Mouse (Mus musculus) v-Abl transformed pro-B cells (cell line): ENCODE measurements around the gene Stxbp3.
"Not testable (repeated sequence)": the region's sequence is repeated elsewhere in the genome, so short reads cannot be mapped to it uniquely, and the experiment has no call there.

Experiments
- in situ Hi-C, 2 experiments: fragments of 400-800 bp; cut with MboI; formaldehyde crosslinking; loops; one replicate each; pipeline ENCODE4 v1.15.1; 2025; ENCODE audit not compliant: unreplicated experiment in 2 of 2

The Stxbp3 gene

DNA sequence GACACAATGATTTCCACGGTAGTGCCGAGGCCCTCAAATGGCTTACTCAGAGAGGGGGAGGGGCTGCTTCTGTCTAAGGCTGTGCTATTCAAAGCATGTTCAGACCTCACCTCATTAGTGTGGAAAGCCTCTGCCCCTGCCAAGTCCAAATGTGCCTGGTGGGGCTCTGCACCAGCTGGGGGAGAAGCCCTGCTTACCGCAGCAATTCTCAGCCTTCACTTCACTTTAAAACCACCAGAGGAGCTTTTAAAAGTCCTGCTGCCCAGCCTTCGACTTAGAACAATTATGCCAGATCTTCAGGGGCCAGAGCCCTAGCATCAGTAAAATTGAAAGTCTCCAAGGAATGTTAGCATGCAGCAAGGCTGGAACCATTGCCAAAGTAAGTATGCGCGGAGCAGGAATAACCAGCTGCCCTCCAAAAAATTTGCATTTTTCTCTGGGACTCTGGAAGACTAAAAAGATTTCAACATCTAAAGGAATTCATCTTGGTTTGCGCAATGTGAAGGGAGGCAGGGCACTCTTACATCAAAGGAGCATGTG lies 18.0 kb upstream of the Stxbp3 start:
- in situ Hi-C loops = no loop called here

DNA sequence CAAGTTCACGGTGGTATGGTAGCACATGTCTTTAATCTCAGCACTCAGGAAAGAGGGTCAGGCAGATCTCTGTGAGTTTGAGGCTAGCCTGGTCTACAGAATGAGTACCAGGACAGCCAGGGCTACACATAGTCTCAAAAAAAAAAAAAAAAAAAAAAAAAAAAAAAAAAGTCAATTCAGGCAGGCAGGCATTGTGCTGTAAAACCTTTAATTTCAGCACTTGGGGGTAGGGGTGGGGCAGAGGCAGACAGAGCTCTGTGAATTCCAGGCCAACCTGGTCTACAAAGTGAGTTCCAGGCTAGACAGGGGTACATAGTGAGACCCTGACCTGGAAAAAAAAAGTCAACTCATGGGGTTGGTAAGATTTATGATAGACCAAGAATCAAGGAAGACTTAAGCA lies 17.4 kb upstream of the Stxbp3 start:
- in situ Hi-C loops = no loop called here

DNA sequence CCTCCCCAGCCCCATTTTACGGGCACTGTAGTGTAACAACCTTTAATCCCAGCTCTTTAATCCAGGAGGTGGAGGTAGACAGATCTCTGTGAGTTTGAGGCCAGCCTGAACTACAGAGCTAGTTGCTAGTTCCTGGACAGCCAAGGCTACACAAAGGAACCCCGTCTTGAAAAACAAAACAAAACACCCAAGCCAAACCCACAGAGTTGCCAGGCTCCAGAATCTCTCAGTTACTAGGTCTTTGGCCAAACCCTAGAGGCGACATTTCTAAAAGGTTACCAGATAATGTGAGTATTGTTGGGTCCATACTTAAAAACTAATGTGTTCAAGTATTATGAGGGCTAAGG lies 16.8 kb upstream of the Stxbp3 start:
- in situ Hi-C loops = no loop called here

DNA sequence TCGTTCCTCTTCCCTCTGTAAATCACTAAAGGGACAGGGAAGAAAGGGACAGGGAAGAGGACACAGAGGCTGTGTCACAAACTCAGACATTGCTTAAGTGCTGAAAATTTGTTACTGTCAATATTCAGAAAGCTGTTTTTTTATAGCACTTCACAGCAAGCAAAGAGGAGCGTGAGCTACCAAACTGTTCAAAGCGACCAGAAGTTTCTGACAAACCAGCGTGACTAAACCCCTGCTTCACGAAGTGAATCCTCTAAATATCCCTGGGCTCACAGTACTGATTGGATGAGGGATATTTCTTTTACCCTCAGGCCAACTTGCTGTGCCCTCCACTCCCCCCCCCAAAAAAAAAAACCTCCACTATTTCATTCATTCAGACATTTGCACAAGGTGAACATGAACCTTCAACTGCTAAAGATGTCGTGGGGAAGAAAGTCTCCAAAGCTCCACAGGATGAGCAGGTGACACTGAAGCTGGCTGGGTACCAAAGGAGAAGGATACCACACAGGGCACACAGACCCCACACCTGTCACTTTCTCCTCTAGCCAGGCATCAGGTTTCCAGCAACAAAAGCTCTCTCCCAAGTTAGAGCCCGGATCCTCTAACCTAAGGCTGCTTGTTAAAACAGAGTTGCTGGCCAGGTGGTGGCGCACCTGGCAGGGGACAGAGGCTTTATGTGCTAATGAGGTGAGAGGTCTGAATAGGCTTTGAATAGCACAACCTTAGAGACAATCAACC lies 16.2 kb upstream of the Stxbp3 start:
- in situ Hi-C loops = no loop called here

DNA sequence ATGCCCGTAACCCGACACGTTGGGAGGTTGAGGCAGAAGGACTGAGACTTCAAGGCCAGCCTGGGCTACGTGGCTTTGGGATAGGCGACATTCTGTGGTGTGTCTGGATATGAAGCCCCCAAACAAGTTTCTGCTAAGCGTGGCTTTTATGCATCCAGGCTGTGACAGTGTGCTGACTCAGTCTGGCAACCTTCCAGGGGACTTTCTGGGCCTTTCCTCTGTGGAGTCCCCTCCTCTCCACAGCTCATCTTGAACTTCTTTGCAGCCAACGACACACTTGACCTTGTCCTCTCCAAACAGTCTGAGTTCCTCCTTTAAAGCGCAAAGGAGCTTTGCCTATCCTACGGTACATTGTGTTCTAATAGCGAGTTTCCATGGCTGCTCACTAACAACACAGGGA lies 15.5 kb upstream of the Stxbp3 start:
- in situ Hi-C loops = no loop called here

DNA sequence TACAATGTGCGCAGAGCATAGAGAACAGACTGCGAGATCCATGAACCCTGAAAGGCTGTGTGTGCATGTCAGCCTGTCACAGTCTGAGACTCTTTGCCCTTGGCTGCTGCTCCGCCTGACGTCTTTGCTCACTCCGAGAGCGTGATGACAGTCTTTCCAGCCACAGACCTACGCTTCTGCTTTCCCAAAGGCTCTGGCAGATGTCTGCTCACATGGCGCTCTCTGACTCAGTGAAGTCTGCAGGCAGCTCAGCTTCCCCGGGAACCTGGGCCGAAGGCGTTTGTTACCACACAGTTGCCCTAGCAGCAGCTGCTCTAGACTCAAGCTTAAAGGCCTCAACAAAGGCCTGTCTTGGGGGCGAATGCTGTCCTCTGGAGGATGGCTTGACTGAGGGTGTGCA lies 15.0 kb upstream of the Stxbp3 start:
- in situ Hi-C loops = no loop called here

DNA sequence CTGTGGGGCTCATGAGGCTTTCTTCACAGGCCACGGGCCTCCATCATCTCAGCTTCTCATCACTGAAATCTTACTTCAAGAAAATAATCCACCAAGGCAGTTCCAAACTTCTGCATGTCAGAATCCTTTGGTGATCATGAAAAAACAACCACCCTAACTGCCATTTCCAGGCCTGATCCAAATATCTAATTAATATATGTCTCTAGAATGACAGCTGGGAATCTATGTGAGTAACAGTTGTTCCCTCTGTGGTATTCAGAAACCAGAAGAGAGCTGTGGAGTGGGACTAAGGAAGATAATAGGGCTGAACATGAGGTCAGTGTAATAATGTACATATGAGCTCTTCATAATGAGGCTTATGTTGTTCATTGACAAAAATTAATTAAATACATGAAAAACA lies 12.9 kb upstream of the Stxbp3 start:
- in situ Hi-C loops = no loop called here

DNA sequence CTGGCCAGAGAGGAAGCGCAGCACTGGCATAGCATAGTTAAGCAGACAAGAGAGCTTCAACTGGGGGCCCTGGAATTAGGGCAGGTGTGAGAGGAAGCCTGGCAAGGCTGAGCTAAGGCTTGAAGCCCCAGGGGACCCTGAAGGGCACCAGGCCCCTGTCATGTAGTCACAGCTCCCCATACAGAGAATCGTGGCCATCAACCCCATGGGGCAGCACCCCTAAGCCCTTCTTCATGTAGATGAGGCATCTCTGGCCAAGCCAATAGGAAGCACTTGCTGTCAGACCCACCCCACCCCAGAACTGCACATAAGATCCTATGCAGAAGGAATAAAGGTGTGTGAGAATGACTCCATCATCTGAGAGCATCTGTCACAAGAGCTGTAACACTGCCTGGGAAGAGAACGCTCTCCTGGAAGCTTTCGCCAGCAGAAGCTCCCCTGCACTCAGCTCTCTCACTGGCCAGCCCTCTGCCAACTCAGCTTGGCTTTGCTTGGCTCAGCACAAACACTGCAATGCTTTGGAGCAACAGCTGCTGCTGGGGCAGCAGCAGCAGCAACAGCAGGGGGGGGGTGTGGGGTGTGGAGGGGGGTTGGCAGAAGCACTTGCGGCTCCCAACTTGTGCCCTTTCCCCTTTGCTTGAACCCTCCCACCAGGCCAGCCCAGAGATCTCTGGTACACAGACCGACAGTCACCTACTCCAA lies 11.8 kb upstream of the Stxbp3 start:
- in situ Hi-C loops = no loop called here

DNA sequence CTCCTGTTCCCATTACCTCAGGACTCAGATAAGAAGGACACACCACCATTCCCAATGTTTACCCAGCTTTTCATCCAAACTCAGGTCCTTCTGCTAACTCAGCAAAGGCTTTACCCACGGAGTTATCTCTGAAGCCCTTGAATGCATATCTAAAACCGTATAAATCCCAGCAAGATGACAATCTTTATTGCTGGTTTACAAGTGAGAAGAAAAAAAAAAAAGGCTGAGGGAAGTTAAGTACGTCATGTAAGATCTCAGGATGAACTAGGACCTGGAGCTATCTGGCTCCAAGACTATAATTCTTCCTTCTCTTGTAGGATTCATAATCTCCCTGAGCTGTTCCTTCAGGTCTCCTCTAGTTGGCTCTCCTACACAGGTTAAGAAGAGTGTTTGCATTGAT lies 11.2 kb upstream of the Stxbp3 start:
- in situ Hi-C loops = no loop called here

DNA sequence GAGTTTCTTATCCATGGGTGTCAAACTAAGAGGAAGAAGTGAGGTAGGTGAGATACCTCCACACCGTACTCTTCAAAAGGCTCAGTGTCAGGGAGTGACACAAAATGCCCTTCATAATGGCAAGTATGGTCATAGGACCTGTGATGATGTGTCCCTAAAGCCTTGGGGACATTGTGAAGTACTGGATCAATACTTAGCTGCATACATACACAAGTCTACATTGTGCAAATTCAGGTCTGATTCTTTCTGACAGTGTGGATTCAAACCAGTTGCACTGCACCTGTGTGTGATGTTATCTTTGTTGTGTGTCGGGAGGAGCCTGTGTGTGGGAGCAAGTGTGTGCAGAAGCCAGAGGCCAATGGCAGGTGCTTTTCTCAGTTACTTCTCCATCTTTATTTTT lies 10.7 kb upstream of the Stxbp3 start:
- in situ Hi-C loops = no loop called here

DNA sequence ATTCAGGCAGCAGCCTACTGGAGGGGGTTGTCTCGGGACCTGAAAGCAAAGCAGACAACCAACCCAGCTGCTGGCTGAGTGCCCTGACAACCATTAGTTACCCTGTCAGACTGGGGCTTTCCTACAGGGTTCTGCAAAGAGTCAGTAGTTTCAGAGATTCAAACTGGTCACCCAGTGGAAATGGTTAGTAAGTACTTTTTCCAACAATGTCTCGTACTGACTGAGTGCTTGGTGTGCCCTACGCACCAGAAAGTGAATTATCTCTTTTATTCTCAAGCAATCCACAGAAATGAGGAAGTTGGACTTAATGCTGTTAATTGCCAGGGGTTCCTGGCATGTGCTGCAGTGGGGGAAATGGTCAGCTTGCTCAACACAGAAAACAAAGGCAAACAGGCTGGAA lies 10.2 kb upstream of the Stxbp3 start:
- in situ Hi-C loops = no loop called here

DNA sequence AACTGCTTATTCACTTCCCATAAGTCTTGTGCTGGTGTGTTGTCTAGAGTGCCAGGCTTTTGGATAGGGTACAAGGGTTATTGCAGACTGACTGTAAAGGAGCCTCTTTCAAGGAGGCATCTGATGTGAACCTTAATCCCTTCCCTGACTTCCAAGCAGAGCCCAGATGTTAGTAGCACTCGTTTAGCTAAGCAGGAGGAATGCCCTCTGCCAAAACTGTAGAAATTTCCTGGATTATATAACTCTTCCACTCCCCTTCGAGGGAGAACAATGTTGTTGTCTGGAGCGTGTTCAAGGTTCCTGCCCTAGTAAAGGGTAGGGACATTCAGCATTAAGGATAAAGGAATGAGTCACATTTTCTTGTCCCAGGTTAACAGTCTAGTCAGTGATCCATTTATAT lies 6.3 kb upstream of the Stxbp3 start:
- in situ Hi-C loops = loop anchor here in 1 of 2 experiments (5.0 kb wide), 1 partner anchor 41 kb away; no protein-coding TSS in a partner anchor

DNA sequence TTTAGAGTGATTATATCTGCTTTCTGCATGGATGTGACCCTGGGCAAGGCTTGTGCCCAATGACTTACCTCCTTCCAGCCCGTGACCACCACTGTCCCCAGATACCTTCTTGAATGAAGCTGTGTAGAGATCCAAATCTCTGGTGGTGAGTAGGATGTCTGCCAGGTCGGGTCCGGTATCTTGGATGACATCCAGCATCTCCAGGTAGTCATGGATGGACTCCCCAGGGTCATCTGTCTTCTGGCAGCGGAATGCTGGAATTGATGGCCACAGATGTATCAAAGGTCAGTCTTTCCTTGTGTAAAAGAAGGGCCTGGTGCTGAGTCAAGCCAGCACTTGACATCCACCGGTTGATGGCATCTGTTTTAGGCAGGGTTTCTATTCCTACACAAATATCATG lies 4.2 kb upstream of the Stxbp3 start:
- in situ Hi-C loops = loop anchor here in 1 of 2 experiments (5.0 kb wide), 1 partner anchor 58 kb away; no protein-coding TSS in a partner anchor

DNA sequence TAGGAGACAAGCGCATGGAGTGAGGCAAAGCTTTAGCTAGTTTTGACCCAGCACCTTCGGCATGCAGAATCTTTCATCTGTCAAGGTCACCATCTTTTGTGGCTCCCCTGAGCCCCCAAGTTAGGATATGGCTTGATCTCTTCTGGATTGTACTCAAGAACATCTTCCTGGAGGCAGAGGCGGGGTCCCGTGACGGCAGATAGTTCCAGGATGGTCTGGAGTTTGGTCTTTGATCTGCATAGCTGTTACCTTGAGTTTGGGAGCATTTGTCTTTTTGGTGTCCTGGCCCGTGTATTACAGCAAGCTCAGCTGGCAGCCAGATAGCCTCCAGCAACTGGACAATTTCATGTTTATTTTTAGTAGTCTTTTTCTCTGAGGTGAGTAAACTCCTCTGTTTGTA lies 3.7 kb upstream of the Stxbp3 start:
- in situ Hi-C loops = loop anchor here in 1 of 2 experiments (5.0 kb wide), 1 partner anchor 58 kb away; no protein-coding TSS in a partner anchor

DNA sequence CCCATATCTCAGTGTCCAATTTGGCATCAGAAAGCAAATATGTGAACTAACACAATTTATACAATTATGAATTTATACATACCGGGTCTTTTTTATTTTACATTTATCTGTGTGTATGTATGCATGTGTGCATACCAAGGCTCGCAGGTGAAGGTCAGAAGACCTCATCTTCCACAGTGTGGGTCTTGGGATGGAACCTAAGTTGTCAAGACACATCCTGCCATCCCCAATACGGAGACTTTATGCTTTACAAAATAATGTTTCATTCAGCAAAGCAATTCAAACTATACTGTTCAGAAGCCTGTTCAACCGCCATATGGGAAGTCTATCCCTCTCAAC lies 359 bp upstream of the Stxbp3 start:
- in situ Hi-C loops = loop anchor here in 1 of 2 experiments (5.0 kb wide), 1 partner anchor 62 kb away; no protein-coding TSS in a partner anchor

DNA sequence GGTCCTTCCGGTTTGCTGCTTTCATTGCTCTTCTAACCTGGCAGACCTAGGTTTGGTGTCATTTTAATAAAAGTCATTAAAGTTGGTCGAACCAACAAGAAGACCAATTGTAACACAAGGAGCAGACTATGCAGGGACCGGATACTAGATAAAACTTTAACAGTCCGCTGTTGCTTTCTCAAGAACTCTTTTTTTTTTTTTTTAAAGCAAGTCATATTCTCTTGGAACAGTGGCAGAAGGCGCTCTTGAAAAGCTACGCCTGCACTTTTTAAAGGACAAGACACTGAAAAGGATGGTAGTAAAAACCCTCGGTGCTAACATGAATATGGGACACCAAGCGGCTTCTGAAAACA lies 703 bp downstream of the Stxbp3 start:
- in situ Hi-C loops = no loop called here

DNA sequence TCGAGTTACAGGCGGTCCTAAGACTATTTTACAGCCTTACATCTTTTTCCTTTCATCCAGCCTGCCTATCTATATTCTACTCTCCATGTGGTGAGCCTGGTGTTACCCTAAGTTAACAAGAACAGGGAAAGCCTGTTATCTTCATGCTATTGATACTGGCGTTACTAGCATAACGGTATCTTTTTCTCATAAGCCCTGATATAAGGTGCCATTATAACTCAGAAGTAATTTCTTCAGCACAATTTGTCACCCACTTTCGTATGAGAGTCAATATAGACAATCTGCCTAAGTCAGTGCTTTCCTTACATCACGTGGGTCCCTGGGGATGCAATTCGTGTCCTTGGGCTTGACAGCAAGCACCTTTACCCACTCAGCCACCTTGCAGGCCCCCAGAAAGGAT lies 1.3 kb downstream of the Stxbp3 start:
- in situ Hi-C loops = no loop called here

DNA sequence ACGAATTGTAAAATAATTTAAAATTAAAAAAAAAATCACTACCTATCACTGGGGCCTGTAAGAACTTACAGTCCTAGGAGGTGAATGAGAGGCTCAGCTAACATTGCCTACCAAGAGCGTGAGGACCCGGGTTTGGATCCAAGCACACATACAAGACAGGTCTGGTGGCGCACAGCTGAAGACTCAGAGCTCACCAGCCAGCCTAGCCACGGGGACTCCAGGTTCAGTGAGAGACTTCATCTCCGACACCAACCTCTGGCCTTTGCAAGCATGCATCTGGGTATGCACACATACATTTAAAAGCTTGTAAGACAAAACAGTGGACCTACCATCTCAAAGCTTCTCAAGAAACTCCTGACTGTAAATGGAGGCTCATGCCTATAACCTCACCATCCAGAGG lies 3.4 kb downstream of the Stxbp3 start:
- in situ Hi-C loops = no loop called here

DNA sequence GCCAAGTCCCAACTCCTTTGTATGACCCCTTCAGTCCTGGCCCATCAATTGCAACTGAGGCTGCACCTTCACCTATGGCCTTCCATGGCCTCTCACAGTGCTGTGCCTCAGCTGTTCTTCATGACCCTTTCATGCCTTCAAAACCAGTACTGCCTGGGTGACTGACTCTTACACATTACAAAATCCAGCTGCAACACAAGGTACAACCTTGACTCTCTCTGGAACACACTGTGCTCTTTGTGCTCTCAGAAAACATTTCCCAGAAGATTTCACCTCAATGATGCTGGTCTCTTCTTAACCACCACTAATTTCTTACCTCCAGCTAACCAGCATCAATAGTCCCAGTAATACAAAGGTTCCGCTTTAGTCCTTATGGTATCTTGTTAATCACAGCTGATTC lies 6.6 kb downstream of the Stxbp3 start:
- in situ Hi-C loops = not testable (repeated sequence)

DNA sequence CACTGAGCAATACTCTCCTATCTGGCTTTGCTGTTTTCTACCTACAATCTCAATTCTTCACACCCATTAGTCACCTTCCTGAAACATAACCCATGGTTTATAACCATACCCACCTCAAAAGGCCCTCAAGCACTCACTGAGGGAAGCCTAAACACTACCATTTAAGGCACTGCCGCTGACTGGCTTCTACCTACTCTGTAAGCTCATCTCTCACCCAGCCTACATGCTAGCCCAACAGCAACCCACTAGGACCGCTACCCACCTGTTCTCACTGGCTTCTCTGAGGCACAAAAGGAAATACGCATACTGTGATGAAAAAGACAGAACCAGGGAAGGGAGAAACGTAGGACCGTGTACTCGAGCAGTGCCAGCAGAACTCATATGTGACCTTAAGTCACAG lies 8.6 kb downstream of the Stxbp3 start:
- in situ Hi-C loops = no loop called here

DNA sequence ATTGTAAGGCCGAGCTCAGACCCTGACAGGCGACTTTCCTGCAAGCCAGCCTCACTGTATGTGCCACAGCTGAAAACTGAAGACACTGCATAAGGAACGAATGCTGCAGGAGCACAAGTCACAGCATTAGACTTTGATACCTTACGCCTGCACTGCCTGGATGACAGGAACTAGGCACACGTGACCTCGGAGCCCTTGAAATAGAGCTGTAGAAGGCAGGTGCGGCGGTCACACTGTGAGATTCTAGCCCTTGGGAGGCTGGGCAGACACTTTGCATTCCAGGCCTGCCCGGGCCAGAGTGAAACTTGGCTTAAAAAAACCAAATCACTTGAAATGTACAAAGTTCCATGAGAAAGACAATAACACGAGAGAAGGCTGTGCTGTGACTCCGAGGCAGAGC lies 9.8 kb downstream of the Stxbp3 start:
- in situ Hi-C loops = no loop called here

DNA sequence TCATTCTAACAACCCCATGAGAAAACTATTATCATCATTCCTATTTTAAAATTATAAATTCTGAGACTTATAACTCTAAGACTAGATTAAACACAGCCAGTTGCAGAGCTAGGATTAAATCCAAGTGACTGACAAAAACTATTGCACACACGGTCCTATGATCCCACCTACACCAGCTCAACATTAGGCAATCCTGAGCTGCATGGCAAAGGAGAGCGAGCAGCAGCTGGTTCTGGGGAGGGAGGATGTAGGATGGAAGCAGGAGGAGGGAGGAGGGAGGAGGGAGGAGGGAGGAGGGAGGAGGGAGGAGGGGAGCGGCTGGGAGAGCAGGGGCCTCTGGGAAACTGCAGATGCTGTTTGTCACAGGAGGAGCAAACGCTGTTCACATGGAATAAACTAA lies 24.7 kb downstream of the Stxbp3 start:
- in situ Hi-C loops = no loop called here
